Mouse (Mus musculus) limb, embryonic 14.5 days (tissue): Measurements from ENCODE around the gene Tsga10. TPM values are rescaled to one million over a fixed set of nuclear protein-coding genes. Genes with fewer than 3 reads are reported as not detected.

Experiments
- ATAC-seq: fragments of 200-750 bp; cut with Nextera tagmentation; 2 replicates; pipeline ENCODE4 v1.8.0; 2017; ENCODE audit warnings: low read depth, moderate number of reproducible peaks, moderate TSS enrichment; ENCODE audit not compliant: low FRiP score
- DNase-seq: peaks from one replicate; pipeline ENCODE4 v3.0.0-alpha.2; 2015; ENCODE audit warnings: low spot score
- H3K27ac ChIP-seq: fragments of 300-500 bp; sonication (generic); replicated peaks from 2 replicates; pipeline ENCODE4 v1.5.1; 2014; ENCODE audit warnings: low read depth, mild to moderate bottlenecking, low read length, moderate library complexity, mixed read lengths
- H3K27me3 ChIP-seq: fragments of 300-500 bp; sonication (generic); 2 replicates; pipeline ENCODE4 v1.6.1; 2014; ENCODE audit warnings: low read length, mixed read lengths; ENCODE audit not compliant: control insufficient read depth, insufficient read depth
- H3K36me3 ChIP-seq: fragments of 300-500 bp; sonication (generic); 2 replicates; pipeline ENCODE4 v1.6.1; 2014; ENCODE audit warnings: mild to moderate bottlenecking, low read length, moderate library complexity, mixed read lengths; ENCODE audit not compliant: control insufficient read depth, insufficient read depth
- H3K4me1 ChIP-seq: fragments of 300-500 bp; sonication (generic); 2 replicates; pipeline ENCODE4 v1.6.1; 2014; ENCODE audit warnings: antibody characterized with exemption, low read length, mixed read lengths; ENCODE audit not compliant: control insufficient read depth, insufficient read depth
- H3K4me2 ChIP-seq: fragments of 300-500 bp; sonication (generic); replicated peaks from 2 replicates; pipeline ENCODE4 v1.6.1; 2014; ENCODE audit warnings: low read depth, mild to moderate bottlenecking, low read length, moderate library complexity; ENCODE audit not compliant: severe bottlenecking
- H3K4me3 ChIP-seq: fragments of 300-500 bp; sonication (generic); replicated peaks from 2 replicates; pipeline ENCODE4 v1.5.1; 2014; ENCODE audit warnings: low read length
- H3K9ac ChIP-seq: fragments of 300-500 bp; sonication (generic); 2 replicates; pipeline ENCODE4 v1.6.1; 2014; ENCODE audit warnings: mild to moderate bottlenecking, low read depth, low read length, moderate library complexity; ENCODE audit not compliant: severe bottlenecking
- H3K9me3 ChIP-seq: fragments of 300-500 bp; sonication (generic); 2 replicates; pipeline ENCODE4 v1.6.1; 2016; ENCODE audit warnings: low read length; ENCODE audit not compliant: control insufficient read depth
- POLR2A ChIP-seq: fragments of 200-500 bp; IDR thresholded peaks from 2 replicates; pipeline ENCODE4 v1.8.0; 2012; ENCODE audit warnings: inconsistent platforms, mild to moderate bottlenecking, moderate library complexity, borderline replicate concordance; ENCODE audit not compliant: insufficient read depth, insufficient read length; ENCODE audit errors: extremely low read depth
- WGBS: fragments of 180-500 bp; shearing (Covaris S2); extraction: QIAGEN DNeasy Blood & Tissue Kit; methylation state at CpG from one replicate; pipeline ENCODE4 v1.1.7; 2014; 5-methylcytosine and 5-hydroxymethylcytosine counted together
- polyA plus RNA-seq, 2 experiments: library from polyadenylated mRNA; depleted of rRNA in 1 of 2; stranded (reverse) in 1 of 2; unstranded in 1 of 2; fragments of >200 nt; fragmentation: Nextera tagmentation in 1 of 2; extraction: Ambion mirVana in 1 of 2; gene quantifications; 2 replicates each; pipeline versions ENCODE4 v1.2.1 to v1.2.3; 2012 to 2014

Gene Tsga10
- polyA plus RNA-seq, 2 experiments: 4.9 to 6.1 TPM

GRCm38 (mm10) chr1:37868640-37869039 is 2.4 kb upstream of the Tsga10 start:
- 59% methylated on average over 10 of the region's 10 CpGs for WGBS
- no peak overlapping the region for H3K27ac ChIP-seq
- no peak for TF ChIP-seq POLR2A
- no peaks in the 10 kb centered on the region for H3K9me3 ChIP-seq
- ATAC-seq (no peak), DNase-seq (no peak)
- H3K4me3 ChIP-seq: no peak overlapping the region
- no peak overlapping the region for H3K9ac ChIP-seq
- H3K27me3 ChIP-seq: 0 out of 2 replicates have a peak, but pooled peaks cover 5% of the 10 kb centered on the region
- H3K36me3 ChIP-seq: no peaks in the 10 kb centered on the region
- H3K4me2 ChIP-seq: no peak overlapping the region
- peaks cover 6% of the 10 kb centered on the region; the same call in 1 of the 2 replicates for H3K4me1 ChIP-seq

- no peak overlapping the region for H3K4me3 ChIP-seq
- no peak overlapping the region for H3K4me2 ChIP-seq
- no peak overlapping the region for H3K9ac ChIP-seq
- 72% methylated on average over 10 of the region's 10 CpGs for WGBS
- no peak for DNase-seq
- TF ChIP-seq POLR2A: no peak
- no peak overlapping the region for H3K27ac ChIP-seq
- ATAC-seq: no peak
- H3K27me3 ChIP-seq: 0 out of 2 replicates have a peak, but pooled peaks cover 5% of the 10 kb centered on the region
- H3K9me3 ChIP-seq: no peaks in the 10 kb centered on the region
- H3K4me1 ChIP-seq: 0 out of 2 replicates have a peak, but pooled peaks cover 2% of the 10 kb centered on the region
- no peaks in the 10 kb centered on the region for H3K36me3 ChIP-seq
Observed at GRCm38 (mm10) chr1:37867684-37868322, 1.6 kb upstream of the Tsga10 start.

GRCm38 (mm10) chr1:37867056-37867455 is 827 bp upstream of the Tsga10 start:
- Histone ChIP-seq H3K27ac (no peak overlapping the region), H3K36me3 (no peaks in the 10 kb centered on the region), H3K9me3 (no peaks in the 10 kb centered on the region), H3K9ac (no peak overlapping the region), H3K27me3 (0 out of 2 replicates have a peak, but pooled peaks cover 5% of the 10 kb centered on the region), H3K4me2 (no peak overlapping the region), H3K4me3 (no peak overlapping the region), H3K4me1 (0 out of 2 replicates have a peak, but pooled peaks cover 2% of the 10 kb centered on the region)
- TF ChIP-seq POLR2A: no peak
- no peak for ATAC-seq
- DNase-seq: no peak
- WGBS: 82% methylated on average over 1 of the region's 1 CpGs

- Histone ChIP-seq H3K4me3 (peak overlapping the region; percentile 65), H3K4me1 (0 out of 2 replicates have a peak, but pooled peaks cover 2% of the 10 kb centered on the region), H3K9me3 (no peaks in the 10 kb centered on the region), H3K27me3 (0 out of 2 replicates have a peak, but pooled peaks cover 5% of the 10 kb centered on the region), H3K9ac (peak overlapping the region; percentile 59), H3K27ac (peak overlapping the region; percentile 59; the same call in 1 of the 2 replicates), H3K4me2 (peak overlapping the region; percentile 68), H3K36me3 (no peaks in the 10 kb centered on the region)
- TF ChIP-seq POLR2A: no peak
- ATAC-seq (no peak), DNase-seq (no peak)
- 10% methylated on average over 23 of the region's 23 CpGs for WGBS
Observed at GRCm38 (mm10) chr1:37865401-37866215, 621 bp downstream of the Tsga10 start.

- peak overlapping the region; percentile 65 for H3K4me3 ChIP-seq
- peak; percentile 99 for DNase-seq
- WGBS: 2% methylated on average over 74 of the region's 90 CpGs
- 0 out of 2 replicates have a peak, but pooled peaks cover 5% of the 10 kb centered on the region for H3K27me3 ChIP-seq
- H3K27ac ChIP-seq: peak overlapping the region; percentile 70
- no peaks in the 10 kb centered on the region for H3K9me3 ChIP-seq
- H3K4me2 ChIP-seq: peak overlapping the region; percentile 80
- 0 out of 2 replicates have a peak, but pooled peaks cover 2% of the 10 kb centered on the region for H3K4me1 ChIP-seq
- peak overlapping the region; percentile 70 for H3K9ac ChIP-seq
- TF ChIP-seq POLR2A: peak; percentile 71; the same call in 1 of the 2 replicates
- peak; percentile 96 for ATAC-seq
- H3K36me3 ChIP-seq: no peaks in the 10 kb centered on the region
Observed at GRCm38 (mm10) chr1:37864511-37865400, 1.5 kb downstream of the Tsga10 start.
